Mouse (Mus musculus) olfactory bulb, adult 2 months (tissue): ENCODE results near the gene Tbc1d15.

Experiments used
- CTCF ChIP-seq: fragments of 200-500 bp; IDR thresholded peaks from 2 replicates; pipeline ENCODE4 v1.5.1; 2012; ENCODE audit warnings: low read depth, mild to moderate bottlenecking, low read length, moderate library complexity; ENCODE audit not compliant: insufficient read depth
- POLR2A ChIP-seq: fragments of 200-500 bp; IDR thresholded peaks from 2 replicates; pipeline ENCODE4 v1.6.1; 2012; ENCODE audit warnings: mild to moderate bottlenecking, low read depth, low read length, moderate library complexity; ENCODE audit not compliant: insufficient read depth

DNA sequence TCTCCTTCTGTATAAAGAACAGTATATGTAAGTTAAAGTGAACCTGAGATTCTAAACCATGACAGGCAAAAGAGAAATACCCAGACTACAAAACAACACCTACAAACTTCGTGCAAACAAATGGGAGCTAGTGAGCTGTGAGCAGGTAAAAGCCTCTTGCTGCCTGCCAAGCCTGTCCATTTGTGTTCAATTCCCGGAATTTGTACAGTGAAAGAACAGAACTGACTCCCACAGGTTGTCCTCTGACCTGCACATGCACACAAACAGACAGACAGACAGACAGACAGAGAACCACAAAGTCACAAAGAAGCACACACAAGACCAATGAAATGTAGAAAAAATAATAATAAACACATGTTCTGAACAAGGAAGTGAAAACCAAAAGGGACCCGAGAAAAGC lies 17.5 kb downstream of the Tbc1d15 start:
- TF ChIP-seq CTCF, result no peak
- TF ChIP-seq POLR2A, result no peak
